Mouse (Mus musculus): ENCODE data around the gene Echs1. TPM values are rescaled to one million over a fixed set of nuclear protein-coding genes. Genes with fewer than 3 reads are reported as not detected.

Gene Echs1
- 32.1 TPM for polyA plus RNA-seq (2017; shearing (Covaris generic))

GRCm38 (mm10) chr7:140116329-140117054, at the start of gene Echs1:
Gene Echs1 (minus strand): TSS chr7:140116476.

GRCm38 (mm10) chr7:140164664-140165063, 48.4 kb upstream of the Echs1 start, which contains the start of gene Olfr522:
Gene Olfr522 (minus strand): TSS chr7:140164764.

GRCm38 (mm10) chr7:140154218-140154927, 38.1 kb upstream of the Echs1 start, which contains the start of gene Sprn:
Gene Sprn (minus strand): TSS chr7:140154877.

GRCm38 (mm10) chr7:140137135-140138020, 21.1 kb upstream of the Echs1 start, which contains the start of gene Mtg1:
Gene Mtg1 (plus strand): TSS chr7:140137564.

GRCm38 (mm10) chr7:140115583-140116328, 520 bp downstream of the Echs1 start, which contains the start of gene Paox:
Gene Paox (plus strand): TSS chr7:140115799.

DNA sequence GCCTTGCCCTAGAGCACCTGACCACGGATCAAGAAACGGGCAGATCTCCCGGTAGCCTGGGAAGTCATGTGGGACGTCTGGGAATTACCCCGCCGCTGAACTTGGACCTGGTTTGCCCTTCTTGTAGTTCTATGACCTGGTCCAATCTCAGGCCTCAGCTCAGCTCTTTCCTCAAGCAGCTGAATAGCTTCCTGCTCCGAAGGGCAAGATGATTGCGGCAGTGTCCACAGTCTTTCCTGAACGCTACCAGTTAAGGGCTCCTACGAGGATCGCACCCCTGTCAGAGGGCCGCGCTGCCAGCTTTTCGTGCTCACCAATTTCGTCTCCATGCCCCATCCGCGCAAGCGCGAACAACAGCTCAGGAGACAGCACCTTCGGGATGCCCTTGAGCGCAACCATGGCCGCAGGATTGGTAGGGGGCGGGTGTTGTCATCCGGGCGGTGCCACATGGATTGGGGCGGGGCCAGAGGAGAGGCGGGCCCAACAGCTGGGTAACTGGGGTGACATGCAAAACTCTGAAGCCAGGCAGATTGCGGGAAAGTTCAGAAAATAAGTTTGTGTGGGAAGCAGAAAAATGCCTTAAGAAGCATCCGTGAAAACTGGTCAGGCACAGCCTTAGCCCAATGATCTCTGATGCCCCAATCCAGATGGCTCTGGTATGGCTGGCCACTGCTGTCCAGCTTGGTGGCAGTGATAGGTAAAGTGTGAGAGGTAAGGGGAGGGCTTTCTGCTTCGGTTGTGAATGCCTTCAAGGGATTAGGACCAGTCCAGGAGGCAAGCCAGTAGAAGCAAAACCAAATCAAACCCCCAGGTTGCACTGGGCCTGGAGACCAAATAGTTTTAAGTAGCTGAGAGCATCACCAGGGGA, 14.0 kb downstream of the Echs1 start, which contains the start of gene Fuom:
Gene Fuom (minus strand): TSS at position 449 of the 868 bp plus-strand sequence.

DNA sequence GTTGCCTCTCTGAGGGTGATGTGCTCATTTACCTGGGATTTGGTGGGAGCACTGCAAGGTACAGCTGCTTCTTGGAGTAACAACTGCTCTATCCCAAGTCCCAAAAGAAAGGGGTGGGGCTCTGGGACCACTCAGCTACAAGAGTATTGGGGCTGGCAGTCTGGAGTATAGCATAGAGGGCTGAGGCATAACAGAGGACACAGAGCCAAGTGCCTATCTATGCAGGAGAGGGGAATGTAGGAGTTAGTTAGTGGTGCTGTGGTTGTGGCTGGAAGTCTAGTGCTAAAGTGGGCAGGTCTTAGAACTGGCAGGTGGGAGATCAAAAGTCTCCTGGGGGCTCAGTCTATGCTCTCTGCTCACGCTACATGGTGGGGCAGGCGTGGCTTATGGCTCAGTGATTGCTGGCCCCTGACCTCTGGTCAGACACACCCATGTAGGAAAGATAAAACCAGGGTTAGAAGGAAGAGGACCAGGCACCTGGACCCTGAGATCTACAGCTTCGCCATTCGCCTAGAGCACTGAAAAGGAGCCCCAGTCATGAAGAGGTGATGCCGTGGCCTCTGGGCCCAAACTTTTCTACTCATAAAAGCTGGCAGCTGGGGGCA, 23.2 kb downstream of the Echs1 start, which contains the start of gene Prap1:
Gene Prap1 (plus strand): TSS at position 472 of the 605 bp plus-strand sequence.

DNA sequence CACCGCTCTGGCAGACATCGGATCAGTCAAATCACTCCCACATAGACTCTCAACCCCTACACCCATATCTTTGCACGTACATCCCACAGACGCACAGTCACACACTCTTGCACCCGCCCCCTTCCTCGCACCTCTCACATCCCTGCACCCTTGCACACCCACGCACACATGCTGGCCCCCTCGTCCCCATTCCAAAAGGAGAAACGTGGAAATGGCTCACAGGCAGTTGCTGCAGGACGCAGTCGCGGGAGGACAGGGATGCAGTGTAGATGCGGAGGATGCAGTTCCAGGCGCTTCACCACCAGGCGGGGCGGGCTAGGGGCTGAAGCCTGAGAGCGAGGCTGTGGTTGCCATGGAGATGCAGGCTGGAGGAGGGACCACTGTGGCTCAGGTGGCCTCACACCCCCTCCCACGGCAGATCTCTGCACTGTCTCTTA, 34.0 kb downstream of the Echs1 start, which contains the start of gene Caly:
Gene Caly (minus strand): TSS at position 307 of the 437 bp plus-strand sequence.

Other genes with a start within 250 kb of the Echs1 start
- gene Kndc1, start 221.8 kb downstream of the Echs1 start, polyA plus RNA-seq (2017; shearing (Covaris generic)) = not detected
- gene Utf1, start 172.7 kb downstream of the Echs1 start, polyA plus RNA-seq (2017; shearing (Covaris generic)) = 0.37 TPM
- not detected for gene 6430531B16Rik, start 137.7 kb downstream of the Echs1 start, polyA plus RNA-seq (2017; shearing (Covaris generic))
- gene Adam8, start 123.9 kb downstream of the Echs1 start, polyA plus RNA-seq (2017; shearing (Covaris generic)) = 0.21 TPM
- gene Zfp511, start 80.1 kb downstream of the Echs1 start, polyA plus RNA-seq (2017; shearing (Covaris generic)) = 42.6 TPM
- gene Tubgcp2, start 79.8 kb downstream of the Echs1 start, polyA plus RNA-seq (2017; shearing (Covaris generic)) = 29.9 TPM
- not detected for gene Msx3, start 67.4 kb downstream of the Echs1 start, polyA plus RNA-seq (2017; shearing (Covaris generic))
- not detected for gene Caly, start 33.9 kb downstream of the Echs1 start, polyA plus RNA-seq (2017; shearing (Covaris generic))
- gene Prap1, start 23.1 kb downstream of the Echs1 start, polyA plus RNA-seq (2017; shearing (Covaris generic)) = not detected
- gene Fuom, start 14.0 kb downstream of the Echs1 start, polyA plus RNA-seq (2017; shearing (Covaris generic)) = 2.6 TPM
- gene Paox, start 677 bp downstream of the Echs1 start, polyA plus RNA-seq (2017; shearing (Covaris generic)) = 6.3 TPM
- 20.7 TPM for gene Mtg1, start 21.1 kb upstream of the Echs1 start, polyA plus RNA-seq (2017; shearing (Covaris generic))
- gene Sprn, start 38.4 kb upstream of the Echs1 start, polyA plus RNA-seq (2017; shearing (Covaris generic)) = not detected
- not detected for gene Olfr522, start 48.3 kb upstream of the Echs1 start, polyA plus RNA-seq (2017; shearing (Covaris generic))
- gene Olfr523, start 56.7 kb upstream of the Echs1 start, polyA plus RNA-seq (2017; shearing (Covaris generic)) = not detected
- not detected for gene Olfr524, start 89.5 kb upstream of the Echs1 start, polyA plus RNA-seq (2017; shearing (Covaris generic))
- not detected for gene Cd163l1, start 101.8 kb upstream of the Echs1 start, polyA plus RNA-seq (2017; shearing (Covaris generic))
- not detected for gene 5830411N06Rik, start 130.8 kb upstream of the Echs1 start, polyA plus RNA-seq (2017; shearing (Covaris generic))
- 0.10 TPM for gene Olfr525, start 204.4 kb upstream of the Echs1 start, polyA plus RNA-seq (2017; shearing (Covaris generic))
- not detected for gene Olfr527, start 217.5 kb upstream of the Echs1 start, polyA plus RNA-seq (2017; shearing (Covaris generic))
- not detected for gene Olfr60, start 245.2 kb upstream of the Echs1 start, polyA plus RNA-seq (2017; shearing (Covaris generic))

Data from naive thymus-derived CD4-positive, alpha-beta T cell, adult 5 months (primary cell).